Mouse (Mus musculus): ENCODE data around the gene Peg10. TPM values are rescaled to one million over a fixed set of nuclear protein-coding genes. Genes with fewer than 3 reads are reported as not detected.
"Not testable (repeated sequence)": the region's sequence is repeated elsewhere in the genome, so short reads cannot be mapped to it uniquely, and the experiment has no call there.

The Peg10 gene
- total RNA-seq, 2 experiments from 2014 or later, result 1.4 to 1.5 TPM

- DNase-seq, result peak; percentile 20 to 28
- intact Hi-C loops (cut with DNase I), result loop anchor here (5.0 to 10.0 kb wide), 4 partner anchors 146 to 644 kb away; partner anchors contain the start of gene Casd1
Measured at GRCm38 (mm10) chr6:4747677-4748505, 785 bp downstream of the Peg10 start.

- DNase-seq, result peak; percentile 18 to 23
- intact Hi-C loops (cut with DNase I), result loop anchor here (5.0 to 10.0 kb wide), 4 partner anchors 146 to 644 kb away; partner anchors contain the start of gene Casd1
Measured at GRCm38 (mm10) chr6:4748506-4748961, 1.4 kb downstream of the Peg10 start.

- peak; percentile 94 for DNase-seq
- intact Hi-C loops (cut with DNase I), result loop anchor here (5.0 to 10.0 kb wide), 4 partner anchors 147 to 643 kb away; partner anchors contain the start of gene Casd1
Measured at GRCm38 (mm10) chr6:4749091-4749490, 2.0 kb downstream of the Peg10 start.

- DNase-seq, result no peak
- intact Hi-C loops (cut with DNase I), result no loop called here
Measured at GRCm38 (mm10) chr6:4751355-4751754, 4.2 kb downstream of the Peg10 start.

GRCm38 (mm10) chr6:4754286-4754685, 7.2 kb downstream of the Peg10 start:
- intact Hi-C loops (cut with DNase I), result no loop called here
- DNase-seq, result no peak

GRCm38 (mm10) chr6:4754886-4755285, 7.8 kb downstream of the Peg10 start:
- no peak for DNase-seq
- intact Hi-C loops (cut with DNase I), result no loop called here

GRCm38 (mm10) chr6:4761415-4762142, 14.5 kb downstream of the Peg10 start:
- intact Hi-C loops (cut with DNase I); DNase-seq: not testable (repeated sequence)

GRCm38 (mm10) chr6:4762252-4762651, 15.1 kb downstream of the Peg10 start:
- intact Hi-C loops (cut with DNase I), result no loop called here
- no peak for DNase-seq

GRCm38 (mm10) chr6:4796281-4796680, 49.2 kb downstream of the Peg10 start:
- intact Hi-C loops (cut with DNase I), result no loop called here
- no peak for DNase-seq

GRCm38 (mm10) chr6:4797317-4797716, 50.2 kb downstream of the Peg10 start:
- intact Hi-C loops (cut with DNase I); DNase-seq: not testable (repeated sequence)

GRCm38 (mm10) chr6:4798382-4798781, 51.3 kb downstream of the Peg10 start:
- intact Hi-C loops (cut with DNase I), result no loop called here
- DNase-seq, result no peak

- DNase-seq, result no peak
- intact Hi-C loops (cut with DNase I), result no loop called here
Measured at GRCm38 (mm10) chr6:4799359-4799758, 52.3 kb downstream of the Peg10 start.

GRCm38 (mm10) chr6:4806981-4807380, 59.9 kb downstream of the Peg10 start:
- intact Hi-C loops (cut with DNase I), result no loop called here
- no peak for DNase-seq

Other genes starting within 250 kb of the Peg10 start
- gene Col1a2, start 242.5 kb upstream of the Peg10 start, total RNA-seq (2021), result 100 to 1,000 TPM; 351 to 400 TPM
- 10 to 100 TPM; 29.6 to 29.7 TPM for gene Casd1, start 146.5 kb upstream of the Peg10 start, total RNA-seq (2021)
- gene Sgce, start 99 bp upstream of the Peg10 start, total RNA-seq (2021), result 10 to 100 TPM; 27.8 to 29.0 TPM
- 10 to 100 TPM; 18.1 to 18.6 TPM for gene Ppp1r9a, start 155.6 kb downstream of the Peg10 start, total RNA-seq (2021)